21 mouse cellular contexts compared by ENCODE assay signal in the genomic region with DNA sequence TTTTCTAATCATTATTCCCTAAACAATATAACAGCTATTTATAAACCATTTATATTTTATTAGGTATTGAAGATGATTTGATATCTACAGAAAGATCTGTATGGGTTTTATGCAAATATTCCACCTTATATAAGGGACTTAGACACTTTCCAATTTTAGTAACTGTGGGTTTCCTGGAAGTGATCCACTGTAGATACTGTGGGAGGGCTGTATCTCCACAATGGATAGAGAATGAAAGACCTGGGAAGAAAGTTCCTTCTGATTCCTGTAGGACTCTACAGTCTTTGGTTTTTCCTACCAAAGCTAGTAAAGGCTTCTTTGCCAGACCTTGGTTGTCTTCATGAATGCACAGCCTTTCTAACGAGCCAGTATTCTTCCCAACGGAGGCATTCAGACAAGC. TPM values are rescaled to one million over a fixed set of nuclear protein-coding genes. Genes with fewer than 3 reads are reported as not detected.
DNase-seq lines count a peak whose midpoint lies in the region; ATAC-seq and TF ChIP-seq lines count a peak whose summit lies in the region.
"Had no signal": no experiment of that assay in that cellular context is flagged by ENCODE, and none has a peak within 500 bp of the region (broad histone marks: within the 10 kb centered on the region; RNA-seq: fewer than 3 reads in every experiment).

No protein-coding gene starts in this region.

- H3K4me3 ChIP-seq in heart, embryonic 11.5 days (ENCODE audit: low read depth, low read length): no peak overlapping the region
- H3K4me3 ChIP-seq in midbrain, embryonic 11.5 days (ENCODE audit: low read depth, low read length): no peak overlapping the region
- H3K4me3 ChIP-seq in midbrain, postnatal 0 days (ENCODE audit: low read depth, low read length): no peak overlapping the region
- H3K4me3 ChIP-seq: embryonic facial prominence, embryonic 13.5 days; embryonic facial prominence, embryonic 15.5 days; erythroblast, embryonic 14.5 days; forebrain, embryonic 10.5 days; forebrain, embryonic 12.5 days had no signal

- peak; percentile 8 for DNase-seq in heart, adult 11 months
- DNase-seq in midbrain, embryonic 11.5 days (ENCODE audit: low spot score, missing footprints): peak; percentile 17
- no peak for DNase-seq in midbrain, postnatal 0 days (ENCODE audit: low spot score)
- DNase-seq in embryo, embryonic 10 days (ENCODE audit: low spot score): no peak
- DNase-seq: adrenal gland, adult 2 months; adrenal gland, postnatal 10 days; adrenal gland, postnatal 25 days; cerebellum, adult 11-12 months; cerebellum, adult 2 months; cerebellum, adult 9-10 months; cerebellum, postnatal 10 days; cerebellum, postnatal 25 days; embryo, embryonic 11 days had no signal

- 0 out of 2 replicates have a peak, but pooled peaks cover 6% of the 10 kb centered on the region for H3K36me3 ChIP-seq in heart, embryonic 11.5 days (ENCODE audit: control insufficient read depth, insufficient read depth, low read length)
- 0 out of 2 replicates have a peak, but pooled peaks cover 2% of the 10 kb centered on the region for H3K36me3 ChIP-seq in midbrain, embryonic 11.5 days (ENCODE audit: control insufficient read depth, insufficient read depth, low read length)
- H3K36me3 ChIP-seq in midbrain, postnatal 0 days (ENCODE audit: insufficient read depth, low read length): peaks cover 10% of the 10 kb centered on the region; the same call in 1 of the 2 replicates

- H3K27ac ChIP-seq in heart, embryonic 11.5 days (ENCODE audit: low read depth, low read length): no peak overlapping the region
- no peak overlapping the region for H3K27ac ChIP-seq in midbrain, embryonic 11.5 days (ENCODE audit: low read depth, low read length)
- H3K27ac ChIP-seq in midbrain, postnatal 0 days (ENCODE audit: low read depth, low read length): no peak overlapping the region
- H3K27ac ChIP-seq: embryonic facial prominence, embryonic 13.5 days; embryonic facial prominence, embryonic 15.5 days; forebrain, embryonic 10.5 days; forebrain, embryonic 12.5 days had no signal

- no peaks in the 10 kb centered on the region for H3K27me3 ChIP-seq in heart, embryonic 11.5 days (ENCODE audit: control insufficient read depth, insufficient read depth, low read length)
- no peaks in the 10 kb centered on the region for H3K27me3 ChIP-seq in midbrain, embryonic 11.5 days (ENCODE audit: control insufficient read depth, insufficient read depth, low read length)
- H3K27me3 ChIP-seq in midbrain, postnatal 0 days (ENCODE audit: insufficient read depth, low read length): no peaks in the 10 kb centered on the region
- H3K27me3 ChIP-seq: embryonic facial prominence, embryonic 13.5 days; embryonic facial prominence, embryonic 15.5 days; forebrain, embryonic 12.5 days had no signal

- no peak for ATAC-seq in heart, embryonic 11.5 days (replicated peaks; ENCODE audit: insufficient number of reproducible peaks, low FRiP score, low TSS enrichment)
- no peak for ATAC-seq in midbrain, embryonic 11.5 days (ENCODE audit: low FRiP score)
- ATAC-seq in midbrain, postnatal 0 days (ENCODE audit: low FRiP score): no peak
- ATAC-seq: forebrain, embryonic 14.5 days; forebrain, embryonic 16.5 days had no signal

- WGBS in heart, embryonic 11.5 days (ENCODE audit: insufficient replicate concordance): 88% methylated on average over 2 of the region's 2 CpGs
- WGBS in midbrain, embryonic 11.5 days: 81% methylated on average over 2 of the region's 2 CpGs
- WGBS in midbrain, postnatal 0 days: 70% methylated on average over 2 of the region's 2 CpGs

- no peak overlapping the region for H3K9ac ChIP-seq in heart, embryonic 11.5 days (ENCODE audit: low read depth, low read length)
- no peak overlapping the region for H3K9ac ChIP-seq in midbrain, embryonic 11.5 days (ENCODE audit: low read length)
- H3K9ac ChIP-seq in midbrain, postnatal 0 days (replicated peaks; ENCODE audit: low read length, poor library complexity, severe bottlenecking): no peak overlapping the region
- H3K9ac ChIP-seq: embryonic facial prominence, embryonic 13.5 days; embryonic facial prominence, embryonic 15.5 days; forebrain, embryonic 12.5 days had no signal

- H3K9me3 ChIP-seq in heart, embryonic 11.5 days (replicated peaks; ENCODE audit: control insufficient read depth, low read length): no peaks in the 10 kb centered on the region
- H3K9me3 ChIP-seq in midbrain, embryonic 11.5 days (ENCODE audit: control insufficient read depth, low read length): no peaks in the 10 kb centered on the region
- H3K9me3 ChIP-seq in midbrain, postnatal 0 days (ENCODE audit: low read length): no peaks in the 10 kb centered on the region
- H3K9me3 ChIP-seq: embryonic facial prominence, embryonic 13.5 days; embryonic facial prominence, embryonic 15.5 days; forebrain, embryonic 10.5 days; forebrain, embryonic 12.5 days had no signal

- H3K4me2 ChIP-seq in heart, embryonic 11.5 days: no peak overlapping the region
- no peak overlapping the region for H3K4me2 ChIP-seq in midbrain, embryonic 11.5 days
- H3K4me2 ChIP-seq in midbrain, postnatal 0 days (ENCODE audit: low read depth, low read length, poor library complexity, severe bottlenecking): no peak overlapping the region
- H3K4me2 ChIP-seq: embryonic facial prominence, embryonic 13.5 days; embryonic facial prominence, embryonic 15.5 days; forebrain, embryonic 12.5 days had no signal

- no peaks in the 10 kb centered on the region for H3K4me1 ChIP-seq in heart, embryonic 11.5 days (ENCODE audit: control insufficient read depth, insufficient read depth, low read length)
- no peaks in the 10 kb centered on the region for H3K4me1 ChIP-seq in midbrain, embryonic 11.5 days (ENCODE audit: control insufficient read depth, insufficient read depth, low read length)
- no peaks in the 10 kb centered on the region for H3K4me1 ChIP-seq in midbrain, postnatal 0 days (ENCODE audit: insufficient read depth, low read length)
- H3K4me1 ChIP-seq: embryonic facial prominence, embryonic 13.5 days; embryonic facial prominence, embryonic 15.5 days; forebrain, embryonic 10.5 days; forebrain, embryonic 12.5 days had no signal

- no peak for TF ChIP-seq CTCF in midbrain, postnatal 0 days (IDR thresholded peaks at IDR 0.05)

RNA-seq across cellular contexts. Expression of a gene that starts 8.7 kb away (rescaled TPM):
- polyA plus RNA-seq in heart, embryonic 11.5 days (2014; fragmentation: Nextera tagmentation; extraction: Ambion mirVana): 146 and 151 TPM in 2 replicates
- 122 and 127 TPM in 2 replicates for polyA plus RNA-seq in midbrain, embryonic 11.5 days (2014; fragmentation: Nextera tagmentation; extraction: Ambion mirVana)
- total RNA-seq in midbrain, postnatal 0 days (2014; rRNA removed): 62.8 and 69.3 TPM in 2 replicates
- 81.4 and 89.1 TPM in 2 replicates for polyA plus RNA-seq in midbrain, postnatal 0 days (2015; fragmentation: Nextera tagmentation; extraction: Ambion mirVana)

RNA-seq across cellular contexts. Expression of a gene that starts 21.2 kb away (rescaled TPM):
- polyA plus RNA-seq in heart, embryonic 11.5 days (2014; fragmentation: Nextera tagmentation; extraction: Ambion mirVana): 69.8 and 76.7 TPM in 2 replicates
- polyA plus RNA-seq in midbrain, embryonic 11.5 days (2014; fragmentation: Nextera tagmentation; extraction: Ambion mirVana): 27.6 and 29.1 TPM in 2 replicates
- 93.6 and 100 TPM in 2 replicates for total RNA-seq in midbrain, postnatal 0 days (2014; rRNA removed)
- 46.4 and 47.6 TPM in 2 replicates for polyA plus RNA-seq in midbrain, postnatal 0 days (2015; fragmentation: Nextera tagmentation; extraction: Ambion mirVana)

Comparison
In these comparisons a context has a peak if more than half of its experiments do, and no peak if none do; other contexts are left out.
1. DNase-seq: peak in heart, adult 11 months (single experiment) and midbrain, embryonic 11.5 days (single experiment); none in midbrain, postnatal 0 days (single experiment) and embryo, embryonic 10 days (single experiment).